Mouse (Mus musculus) liver, postnatal 0 days (tissue): ENCODE measurements around the gene Inpp4b. TPM values are rescaled to one million over a fixed set of nuclear protein-coding genes. Genes with fewer than 3 reads are reported as not detected.
A peak's percentile ranks its signal among the peaks of the same experiment; 100 is the strongest.

Experiments
- ATAC-seq: fragments of 200-750 bp; cut with Nextera tagmentation; 2 replicates; pipeline ENCODE4 v1.8.0; 2017; ENCODE audit warnings: mild to moderate bottlenecking, moderate library complexity
- DNase-seq: peaks from one replicate; pipeline ENCODE4 v3.0.0-alpha.2; 2016
- H3K27ac ChIP-seq: fragments of 300-500 bp; sonication (generic); 2 replicates; pipeline ENCODE4 v1.5.1; 2014; ENCODE audit warnings: antibody characterized with exemption, moderate library complexity, mild to moderate bottlenecking, low read depth
- H3K27me3 ChIP-seq: fragments of 300-500 bp; sonication (generic); 2 replicates; pipeline ENCODE4 v1.6.1; 2014; ENCODE audit warnings: low read length, control low read depth, mixed read lengths; ENCODE audit not compliant: insufficient read depth
- H3K36me3 ChIP-seq: fragments of 300-500 bp; sonication (generic); replicated peaks from 2 replicates; pipeline ENCODE4 v1.6.1; 2014; ENCODE audit warnings: mild to moderate bottlenecking, control low read depth, low read length, moderate library complexity, mixed read lengths; ENCODE audit not compliant: insufficient read depth
- H3K4me1 ChIP-seq: fragments of 300-500 bp; sonication (generic); 2 replicates; pipeline ENCODE4 v1.6.1; 2014; ENCODE audit warnings: antibody characterized with exemption, mild to moderate bottlenecking, control low read depth; ENCODE audit not compliant: insufficient read depth
- H3K4me2 ChIP-seq: fragments of 300-500 bp; sonication (generic); 2 replicates; pipeline ENCODE4 v1.6.1; 2014; ENCODE audit warnings: low read depth, mild to moderate bottlenecking, low read length, moderate library complexity, mixed read lengths
- H3K4me3 ChIP-seq: fragments of 300-500 bp; sonication (generic); 2 replicates; pipeline ENCODE4 v1.5.1; 2014; ENCODE audit warnings: low read depth, low read length
- H3K9ac ChIP-seq: fragments of 300-500 bp; sonication (generic); replicated peaks from 2 replicates; pipeline ENCODE4 v1.6.1; 2014; ENCODE audit warnings: mild to moderate bottlenecking, moderate library complexity
- H3K9me3 ChIP-seq: fragments of 300-500 bp; sonication (generic); 2 replicates; pipeline ENCODE4 v1.6.1; 2016; ENCODE audit warnings: mild to moderate bottlenecking, control low read depth, low read length, mixed read lengths
- CTCF ChIP-seq: sonication (generic); IDR thresholded peaks from 2 replicates; pipeline ENCODE4 v1.5.1; 2016; ENCODE audit warnings: antibody characterized with exemption, low read depth
- EP300 ChIP-seq: IDR thresholded peaks from 2 replicates; pipeline ENCODE4 v1.6.1; 2016; ENCODE audit warnings: antibody characterized with exemption, low read depth, mild to moderate bottlenecking
- WGBS: fragments of 180-500 bp; shearing (Covaris S2); extraction: QIAGEN DNeasy Blood & Tissue Kit; methylation state at CpG from one replicate; pipeline ENCODE4 v1.1.7; 2014; ENCODE audit not compliant: insufficient replicate concordance; 5-methylcytosine and 5-hydroxymethylcytosine counted together
- polyA plus RNA-seq: library from polyadenylated mRNA; unstranded; fragments of >200 nt; fragmentation: Nextera tagmentation; extraction: Ambion mirVana; gene quantifications from 2 replicates; pipeline ENCODE4 v1.2.1, GENCODE M21; 2015

The Inpp4b gene
- 0.82 and 1.1 TPM in 2 replicates for polyA plus RNA-seq

DNA sequence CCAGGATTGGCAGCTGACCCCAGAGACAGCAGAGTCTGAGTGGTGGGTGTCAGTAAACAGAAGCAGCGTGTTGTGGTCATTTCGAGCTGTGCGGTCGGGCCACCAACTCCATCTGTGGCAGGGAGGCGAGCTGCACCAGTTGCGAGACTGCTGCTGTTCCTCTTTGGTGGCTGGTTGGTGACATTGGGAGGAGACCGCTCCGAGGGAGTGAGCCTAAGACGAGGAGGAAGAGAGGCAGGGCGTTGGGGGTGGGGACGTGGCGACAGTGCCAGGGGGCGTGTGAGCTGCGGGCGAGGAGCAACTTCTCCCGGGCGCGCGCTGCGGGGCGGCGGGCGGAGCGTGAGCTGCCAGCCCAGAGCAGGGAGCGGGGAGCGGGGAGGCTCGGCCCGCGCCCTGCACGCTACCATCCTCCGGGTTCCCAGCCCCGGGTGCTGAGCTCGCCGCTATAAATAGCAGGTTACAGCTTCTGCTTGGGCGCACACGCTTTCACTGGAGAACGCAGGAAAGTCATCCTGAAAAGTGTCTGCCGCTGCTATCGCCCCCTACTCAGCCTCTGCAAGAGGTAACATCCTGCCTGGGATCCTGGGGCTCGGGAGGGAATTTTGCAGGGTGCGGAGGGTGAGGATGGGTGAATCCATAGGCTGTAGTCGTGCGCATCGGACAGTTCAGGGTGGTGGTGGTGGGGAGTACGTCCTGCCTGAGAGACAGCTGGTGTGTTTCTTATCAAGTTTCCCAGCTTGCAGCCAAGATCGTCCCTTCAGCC is at the start of gene Inpp4b:
Gene Inpp4b, plus strand, starts transcription at position 321 of the 763 bp plus-strand sequence.
- no peak for TF ChIP-seq CTCF
- TF ChIP-seq EP300: no peak
- Histone ChIP-seq H3K4me2 (peak within 1 kb of the TSS; percentile 81), H3K36me3 (no peaks in the 10 kb centered on the region), H3K9ac (no peak within 1 kb of the TSS), H3K4me3 (peak within 1 kb of the TSS; percentile 57), H3K9me3 (no peaks in the 10 kb centered on the region), H3K27me3 (no peaks in the 10 kb centered on the region), H3K27ac (peak within 1 kb of the TSS; percentile 39; the same call in 1 of the 2 replicates), H3K4me1 (0 out of 2 replicates have a peak, but pooled peaks cover 5% of the 10 kb centered on the region)
- under 1% methylated on average over 44 of the region's 46 CpGs for WGBS
- ATAC-seq: peak; percentile 81
- DNase-seq: peak; percentile 74

DNA sequence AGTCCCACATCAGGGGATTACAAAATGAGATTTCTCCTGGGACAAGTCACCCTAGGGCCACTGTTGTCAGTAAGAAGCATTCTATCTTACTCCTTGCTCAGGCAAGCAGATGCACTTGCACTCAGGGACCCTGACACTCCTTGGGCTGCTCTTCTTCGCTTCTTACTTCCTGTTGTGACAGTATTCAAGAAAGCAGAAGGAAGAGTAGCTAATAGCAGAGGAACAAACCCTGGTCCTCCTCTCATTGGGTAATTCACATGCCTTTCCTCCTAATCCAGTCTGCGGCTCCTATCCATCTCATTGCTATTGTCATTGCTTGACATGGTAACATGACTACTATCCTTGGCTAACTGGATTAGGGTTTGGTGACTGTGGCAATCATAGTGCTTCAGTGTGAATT is 7.1 kb upstream of the Inpp4b start:
- TF ChIP-seq CTCF: no peak
- no peak for TF ChIP-seq EP300
- H3K4me2 ChIP-seq: no peak overlapping the region
- ATAC-seq: no peak
- H3K4me3 ChIP-seq: no peak overlapping the region
- H3K36me3 ChIP-seq: no peaks in the 10 kb centered on the region
- no peaks in the 10 kb centered on the region for H3K9me3 ChIP-seq
- WGBS: 51% methylated on average over 2 of the region's 2 CpGs
- H3K9ac ChIP-seq: no peak overlapping the region
- no peak for DNase-seq
- no peak overlapping the region for H3K27ac ChIP-seq
- no peaks in the 10 kb centered on the region for H3K4me1 ChIP-seq
- H3K27me3 ChIP-seq: no peaks in the 10 kb centered on the region

DNA sequence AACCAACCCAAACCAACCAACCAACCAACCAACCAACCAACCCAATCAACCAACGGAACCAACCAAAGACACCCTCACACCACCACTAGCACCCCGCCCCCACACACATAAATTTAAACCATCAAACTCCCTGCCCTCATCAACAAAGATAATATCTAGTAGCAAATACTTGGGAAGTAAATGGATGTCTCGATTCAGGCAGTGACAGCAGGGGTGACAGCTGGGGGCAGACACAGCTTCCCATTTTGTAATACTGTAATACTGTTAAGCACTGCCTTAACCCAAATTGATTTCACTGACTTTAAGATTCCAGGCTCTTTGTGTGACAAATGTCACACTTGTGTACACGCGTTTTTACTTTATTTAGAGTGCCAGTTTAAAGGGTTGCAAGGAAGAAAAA is 1.2 kb upstream of the Inpp4b start:
- Histone ChIP-seq H3K27me3 (no peaks in the 10 kb centered on the region), H3K9ac (no peak overlapping the region), H3K4me3 (peak overlapping the region; percentile 57; the same call in 1 of the 2 replicates), H3K36me3 (no peaks in the 10 kb centered on the region), H3K4me2 (peak overlapping the region; percentile 81), H3K27ac (no peak overlapping the region), H3K9me3 (no peaks in the 10 kb centered on the region), H3K4me1 (0 out of 2 replicates have a peak, but pooled peaks cover 5% of the 10 kb centered on the region)
- DNase-seq (no peak), ATAC-seq (no peak)
- TF ChIP-seq CTCF (no peak), EP300 (no peak)
- WGBS: 38% methylated on average over 5 of the region's 5 CpGs

DNA sequence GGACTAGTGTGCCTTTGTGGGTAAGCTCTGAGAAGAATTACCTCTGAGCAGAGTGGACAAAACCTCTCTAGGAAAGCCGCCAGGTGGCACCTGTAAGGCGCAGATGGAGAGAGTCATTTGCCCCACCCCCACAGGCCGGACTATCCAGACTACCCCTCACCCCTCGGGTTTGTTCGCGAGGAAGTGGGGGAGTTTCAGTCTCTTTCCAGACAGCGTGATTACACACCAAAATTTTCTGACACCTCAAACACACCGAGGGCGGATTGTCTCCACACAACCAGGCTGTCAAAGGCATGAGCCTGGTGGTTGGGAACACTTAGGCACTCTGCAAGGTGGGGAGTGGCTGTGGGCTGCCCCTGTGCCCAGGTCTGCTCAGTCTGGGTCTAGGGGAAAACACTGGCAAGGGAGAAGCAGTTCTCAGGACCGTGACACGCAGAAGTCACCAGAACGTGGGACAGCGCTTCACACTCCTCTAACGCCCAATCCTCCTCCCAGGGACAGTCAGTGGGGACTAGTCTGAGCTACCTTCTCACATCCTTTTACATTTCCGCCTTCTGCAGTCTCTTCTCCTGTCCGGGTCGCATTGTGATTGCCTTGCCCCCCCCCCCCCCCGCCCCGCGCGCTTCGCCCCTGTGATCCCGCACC is 643 bp upstream of the Inpp4b start:
- Histone ChIP-seq H3K4me2 (peak overlapping the region; percentile 81), H3K9me3 (no peaks in the 10 kb centered on the region), H3K36me3 (no peaks in the 10 kb centered on the region), H3K27me3 (no peaks in the 10 kb centered on the region), H3K9ac (no peak overlapping the region), H3K4me3 (peak overlapping the region; percentile 57), H3K27ac (peak overlapping the region; percentile 39; the same call in 1 of the 2 replicates), H3K4me1 (0 out of 2 replicates have a peak, but pooled peaks cover 5% of the 10 kb centered on the region)
- DNase-seq: peak; percentile 67
- peak; percentile 64 for ATAC-seq
- TF ChIP-seq CTCF (peak; percentile 55), EP300 (no peak)
- under 1% methylated on average over 20 of the region's 23 CpGs for WGBS

DNA sequence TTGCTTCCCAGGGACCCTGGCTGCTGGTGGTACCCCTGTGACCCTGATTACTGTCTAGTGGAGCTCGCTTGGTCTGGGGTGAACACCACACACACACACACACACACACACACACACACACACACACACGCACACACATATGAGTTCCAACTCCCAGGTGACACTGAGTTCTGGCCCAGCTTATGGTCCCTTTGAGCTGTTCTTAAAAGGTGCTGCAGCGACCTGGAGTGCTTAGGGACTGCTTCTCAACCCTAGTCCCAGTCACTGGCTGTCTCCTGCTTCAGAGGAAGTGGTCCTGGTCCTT is 595 bp downstream of the Inpp4b start:
- Histone ChIP-seq H3K9ac (no peak overlapping the region), H3K27me3 (no peaks in the 10 kb centered on the region), H3K9me3 (no peaks in the 10 kb centered on the region), H3K4me2 (peak overlapping the region; percentile 81), H3K27ac (no peak overlapping the region), H3K4me3 (peak overlapping the region; percentile 57; the same call in 1 of the 2 replicates), H3K36me3 (no peaks in the 10 kb centered on the region), H3K4me1 (0 out of 2 replicates have a peak, but pooled peaks cover 5% of the 10 kb centered on the region)
- DNase-seq (no peak), ATAC-seq (no peak)
- TF ChIP-seq CTCF (no peak), EP300 (no peak)
- WGBS: 9% methylated on average over 3 of the region's 3 CpGs

DNA sequence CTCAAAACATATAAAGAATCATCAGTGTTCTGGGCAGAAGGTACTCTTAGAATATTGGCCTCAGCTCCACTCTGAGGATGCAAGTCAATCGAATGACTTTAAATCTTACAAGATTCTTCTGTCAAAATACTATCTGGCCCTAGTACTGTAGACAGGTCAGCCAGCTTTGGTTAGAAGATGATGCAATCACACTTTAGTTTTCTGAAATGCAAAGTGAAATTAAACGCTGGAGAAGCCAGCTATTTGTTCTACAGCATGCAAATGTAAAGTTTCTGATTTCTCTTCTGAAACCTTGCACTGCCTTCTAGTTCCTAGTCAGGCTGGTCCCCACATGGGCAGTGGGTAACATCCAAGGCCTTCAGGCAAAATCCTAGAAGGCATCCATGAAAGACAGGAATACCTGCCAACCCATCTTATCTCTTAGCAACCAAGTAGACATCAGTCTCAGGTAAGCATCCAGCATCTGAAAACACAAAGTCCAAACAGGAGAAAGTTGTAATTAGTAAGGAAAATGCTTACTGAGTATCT is 2.9 kb downstream of the Inpp4b start:
- Histone ChIP-seq H3K4me3 (no peak overlapping the region), H3K9ac (no peak overlapping the region), H3K27ac (no peak overlapping the region), H3K36me3 (no peaks in the 10 kb centered on the region), H3K9me3 (no peaks in the 10 kb centered on the region), H3K4me2 (no peak overlapping the region), H3K4me1 (0 out of 2 replicates have a peak, but pooled peaks cover 5% of the 10 kb centered on the region), H3K27me3 (no peaks in the 10 kb centered on the region)
- ATAC-seq (no peak), DNase-seq (no peak)
- TF ChIP-seq CTCF (no peak), EP300 (no peak)
- 53% methylated on average over 2 of the region's 2 CpGs for WGBS
